Mouse (Mus musculus): ENCODE results near the gene Tor4a.

- TF ChIP-seq RCOR1 (conservative IDR thresholded peaks at IDR 0.05; ENCODE audit: low read depth, low read length), result no peak
- TF ChIP-seq EP300 (IDR thresholded peaks at IDR 0.05; ENCODE audit: low read length), result no peak
These were observed 10.1 kb downstream of the Tor4a start for GRCm38 (mm10) chr2:25186575-25186930.
